Comparison of ENCODE assay signal across 17 mouse cellular contexts in the genomic region with DNA sequence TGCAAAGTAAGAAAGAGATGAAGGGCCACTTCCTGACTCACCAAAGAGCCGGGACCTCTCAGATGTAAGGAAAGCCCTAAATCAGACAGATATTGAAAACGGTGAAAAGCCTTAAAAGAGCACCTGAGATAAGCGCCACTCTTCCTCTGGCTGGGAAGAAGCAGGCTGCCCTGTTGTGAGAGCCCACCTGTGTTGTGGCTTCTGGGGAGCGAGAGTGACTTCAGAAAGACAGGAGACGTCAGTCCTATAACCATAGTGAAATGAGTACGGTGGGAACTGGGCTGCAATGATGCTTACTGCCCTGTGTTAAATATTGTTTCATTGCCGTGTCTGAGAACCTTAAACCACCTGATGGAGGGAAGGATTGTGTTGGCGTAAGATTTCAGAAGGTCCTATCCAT.
A peak's percentile ranks its signal among the peaks of the same experiment; 100 is the strongest.
DNase-seq lines count a peak whose midpoint lies in the region.
"Had no signal": no experiment of that assay in that cellular context is flagged by ENCODE, and none has a peak within 500 bp of the region (broad histone marks: within the 10 kb centered on the region; RNA-seq: fewer than 3 reads in every experiment).

No protein-coding gene starts in this region.

- peak; percentile 55 for DNase-seq in heart, adult 11 months
- no peak for DNase-seq in heart, embryonic 10.5 days (ENCODE audit: low spot score)
- peak; percentile 52 for DNase-seq in thymus, postnatal 14 days
- no peak for DNase-seq in thymus, postnatal 25 days
- DNase-seq in thymus, postnatal 4 days = peak; percentile 35
- no peak for DNase-seq in cerebellum, postnatal 14 days
- DNase-seq: adrenal gland, adult 8-10 months; adrenal gland, postnatal 14 days; adrenal gland, postnatal 36 days; B cell, adult 2 months; cerebellum, adult 18-20 months; cerebellum, adult 8-10 months; cerebellum, adult 9-11 months; cerebellum, postnatal 25 days had no signal

- no peak overlapping the region for H3K27ac ChIP-seq in heart, embryonic 10.5 days
- H3K27ac ChIP-seq: embryonic facial prominence, embryonic 10.5 days; embryonic facial prominence, embryonic 12.5 days; forebrain, embryonic 12.5 days had no signal

- no peaks in the 10 kb centered on the region for H3K27me3 ChIP-seq in heart, embryonic 10.5 days (ENCODE audit: insufficient read depth, poor library complexity, severe bottlenecking)
- H3K27me3 ChIP-seq: embryonic facial prominence, embryonic 12.5 days; forebrain, embryonic 12.5 days had no signal

- 85% methylated on average over 8 of the region's 8 CpGs for whole genome bisulfite sequencing in heart, embryonic 10.5 days

- H3K4me1 ChIP-seq in heart, embryonic 10.5 days = no peaks in the 10 kb centered on the region
- H3K4me1 ChIP-seq: embryonic facial prominence, embryonic 12.5 days had no signal

- no peaks in the 10 kb centered on the region for H3K36me3 ChIP-seq in heart, embryonic 10.5 days
- H3K36me3 ChIP-seq: embryonic facial prominence, embryonic 10.5 days; embryonic facial prominence, embryonic 12.5 days; forebrain, embryonic 12.5 days had no signal

- H3K4me3 ChIP-seq in heart, embryonic 10.5 days = no peak overlapping the region
- H3K4me3 ChIP-seq: embryonic facial prominence, embryonic 10.5 days; embryonic facial prominence, embryonic 12.5 days; forebrain, embryonic 12.5 days had no signal

- H3K9me3 ChIP-seq in heart, embryonic 10.5 days = no peaks in the 10 kb centered on the region
- H3K9me3 ChIP-seq: embryonic facial prominence, embryonic 12.5 days had no signal

Comparison
In these comparisons a context has a peak if more than half of its experiments do, and no peak if none do; other contexts are left out.
1. DNase-seq: peak in heart, adult 11 months (single experiment), thymus, postnatal 14 days (single experiment) and thymus, postnatal 4 days (single experiment); none in heart, embryonic 10.5 days (single experiment), thymus, postnatal 25 days (single experiment) and cerebellum, postnatal 14 days (0 of 2).